Comparison of ENCODE assay signal across 8 mouse cellular contexts in the genomic region with DNA sequence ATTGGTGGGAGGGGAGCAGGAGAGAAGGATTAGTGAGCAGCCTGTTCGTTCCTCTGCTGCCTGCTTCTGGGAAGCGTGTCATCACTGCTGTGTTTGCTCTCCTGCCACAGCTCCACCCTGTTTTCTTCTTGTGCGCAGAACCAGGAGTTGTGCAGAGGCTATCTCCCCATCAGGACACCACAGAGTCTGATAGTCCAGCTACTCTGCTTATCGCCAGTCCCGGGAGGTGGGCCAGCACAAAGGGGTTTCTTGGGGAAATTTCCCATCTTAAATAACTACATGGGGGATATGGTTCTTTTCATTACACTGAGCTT. TPM values are rescaled to one million over a fixed set of nuclear protein-coding genes. Genes with fewer than 3 reads are reported as not detected.
DNase-seq lines count a peak whose midpoint lies in the region; ATAC-seq and TF ChIP-seq lines count a peak whose summit lies in the region.

No protein-coding gene starts in this region.

- no peak overlapping the region for H3K4me3 ChIP-seq in kidney, adult 2 months (ENCODE audit: insufficient read depth, low read depth, low read length)
- H3K4me3 ChIP-seq in heart, embryonic 15.5 days: no peak overlapping the region
- H3K4me3 ChIP-seq in liver, embryonic 16.5 days (ENCODE audit: low read depth, low read length): peak overlapping the region; percentile 25; the same call in 1 of the 2 replicates

- TF ChIP-seq POLR2A in kidney, adult 2 months (IDR thresholded peaks at IDR 0.05; ENCODE audit: low read depth, low read length): no peak

- H3K9ac ChIP-seq in heart, embryonic 15.5 days: peak overlapping the region; percentile 37; the same call in 1 of the 2 replicates
- H3K9ac ChIP-seq in liver, embryonic 16.5 days (ENCODE audit: low read depth, low read length): peak overlapping the region; percentile 55

- no peak for DNase-seq in kidney, adult 2 months
- no peak for DNase-seq in kidney, postnatal 14 days
- peak; percentile 11 for DNase-seq in R1 (ENCODE audit: low read depth, low spot score)
- DNase-seq in embryo, embryonic 11 days: no peak
- DNase-seq in layer of hippocampus, adult 9-10 months (ENCODE audit: low spot score): no peak
- no peak for DNase-seq in retina, postnatal 1 day

- WGBS in kidney, adult 2 months: 53% methylated on average over 5 of the region's 5 CpGs
- WGBS in heart, embryonic 15.5 days: 15% methylated on average over 5 of the region's 5 CpGs
- 12% methylated on average over 5 of the region's 5 CpGs for WGBS in liver, embryonic 16.5 days (ENCODE audit: insufficient replicate concordance)

- H3K4me2 ChIP-seq in heart, embryonic 15.5 days: peak overlapping the region; percentile 43
- peak overlapping the region; percentile 54 for H3K4me2 ChIP-seq in liver, embryonic 16.5 days (ENCODE audit: low read depth, low read length)

- ATAC-seq in heart, embryonic 15.5 days (replicated peaks; ENCODE audit: insufficient number of reproducible peaks, insufficient read depth, low FRiP score, low read depth): no peak
- peak; percentile 97 for ATAC-seq in liver, embryonic 16.5 days (ENCODE audit: low read depth)

- no peaks in the 10 kb centered on the region for H3K36me3 ChIP-seq in kidney, adult 2 months (ENCODE audit: control insufficient read depth, insufficient read depth, low read length)
- no peaks in the 10 kb centered on the region for H3K36me3 ChIP-seq in heart, embryonic 15.5 days
- H3K36me3 ChIP-seq in liver, embryonic 16.5 days (ENCODE audit: control insufficient read depth, insufficient read depth): no peaks in the 10 kb centered on the region; the same call in 1 of the 2 replicates

- H3K27ac ChIP-seq in kidney, adult 2 months (ENCODE audit: insufficient read depth, low read depth, low read length): peak overlapping the region; percentile 39
- peak overlapping the region; percentile 77 for H3K27ac ChIP-seq in heart, embryonic 15.5 days
- peak overlapping the region; percentile 92 for H3K27ac ChIP-seq in liver, embryonic 16.5 days (ENCODE audit: low read length)

- no peaks in the 10 kb centered on the region for H3K27me3 ChIP-seq in kidney, adult 2 months (replicated peaks; ENCODE audit: control insufficient read depth, insufficient read depth, low read length)
- H3K27me3 ChIP-seq in heart, embryonic 15.5 days: no peaks in the 10 kb centered on the region
- no peaks in the 10 kb centered on the region for H3K27me3 ChIP-seq in liver, embryonic 16.5 days (ENCODE audit: control insufficient read depth, insufficient read depth, low read depth, low read length)

- peaks cover 20% of the 10 kb centered on the region for H3K4me1 ChIP-seq in kidney, adult 2 months (ENCODE audit: control insufficient read depth, insufficient read depth, low read length)
- peaks cover 60% of the 10 kb centered on the region for H3K4me1 ChIP-seq in heart, embryonic 15.5 days (replicated peaks)
- H3K4me1 ChIP-seq in liver, embryonic 16.5 days (ENCODE audit: control insufficient read depth, low read depth, low read length): peaks cover 76% of the 10 kb centered on the region

- no peak for TF ChIP-seq CTCF in kidney, adult 2 months (conservative IDR thresholded peaks at IDR 0.05; ENCODE audit: insufficient read depth, insufficient read length, low read depth, low read length)

- H3K9me3 ChIP-seq in heart, embryonic 15.5 days (replicated peaks): no peaks in the 10 kb centered on the region
- H3K9me3 ChIP-seq in liver, embryonic 16.5 days (replicated peaks; ENCODE audit: control insufficient read depth, low read length): 0 out of 2 replicates have a peak, but pooled peaks cover 4% of the 10 kb centered on the region

RNA-seq across cellular contexts. Expression of gene Cyth3, which starts 11.3 kb away (rescaled TPM):
- 22.8 and 25.0 TPM in 2 replicates for polyA plus RNA-seq in kidney, adult 2 months (2012; rRNA removed)
- polyA plus RNA-seq in heart, embryonic 15.5 days (2015; fragmentation: Nextera tagmentation; extraction: Ambion mirVana): 49.9 and 57.6 TPM in 2 replicates
- polyA plus RNA-seq in liver, embryonic 16.5 days (2015; fragmentation: Nextera tagmentation; extraction: Ambion mirVana): 34.7 and 35.9 TPM in 2 replicates

Comparison
In these comparisons a context has a peak if more than half of its experiments do, and no peak if none do; other contexts are left out.
1. H3K27ac ChIP-seq: peak in every context shown above with its lines; median percentile 92 in liver, embryonic 16.5 days; 77 in heart, embryonic 15.5 days; 39 in kidney, adult 2 months.